Mouse (Mus musculus): ENCODE results near the gene Rpusd2.

DNA sequence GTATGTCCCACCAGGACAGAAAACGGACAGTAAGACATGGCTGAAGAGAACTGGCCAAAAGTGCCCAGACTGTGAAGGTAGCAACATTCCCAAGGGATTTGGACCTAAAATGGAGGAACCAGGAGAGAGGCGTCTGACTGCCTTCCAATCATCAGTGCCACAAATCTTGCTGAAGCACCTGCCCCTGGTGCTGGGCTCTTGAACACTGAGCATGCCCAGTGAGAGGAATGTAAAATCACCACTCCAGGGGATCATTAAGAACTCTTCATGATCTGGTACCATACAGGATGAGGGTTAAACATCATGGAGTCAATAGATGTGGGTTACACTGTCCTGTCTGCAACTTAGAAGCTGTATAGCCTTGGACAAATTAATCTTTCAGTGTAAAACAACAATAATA is 10.6 kb downstream of the Rpusd2 start:
- TF ChIP-seq CTCF (IDR thresholded peaks at IDR 0.05; ENCODE audit: borderline replicate concordance, insufficient read depth, low read depth, low read length) (no peak), POLR2A (IDR thresholded peaks at IDR 0.05; ENCODE audit: borderline replicate concordance, insufficient read depth, low read length) (no peak)
